Mouse (Mus musculus) heart, postnatal 0 days (tissue): ENCODE results near the gene Col18a1.

Experiments
- CTCF ChIP-seq: IDR thresholded peaks from 2 replicates; pipeline ENCODE4 v1.5.1; 2016; ENCODE audit warnings: antibody characterized with exemption, control low read depth, low read depth
- EP300 ChIP-seq: IDR thresholded peaks from 2 replicates; pipeline ENCODE4 v1.6.1; 2016; ENCODE audit warnings: antibody characterized with exemption, low read depth

- no peak for TF ChIP-seq CTCF
- TF ChIP-seq EP300: no peak
These were observed 44.3 kb upstream of the Col18a1 start for GRCm38 (mm10) chr10:77210666-77211065.
